Mouse (Mus musculus): ENCODE results near the gene Arl6ip5.

DNA sequence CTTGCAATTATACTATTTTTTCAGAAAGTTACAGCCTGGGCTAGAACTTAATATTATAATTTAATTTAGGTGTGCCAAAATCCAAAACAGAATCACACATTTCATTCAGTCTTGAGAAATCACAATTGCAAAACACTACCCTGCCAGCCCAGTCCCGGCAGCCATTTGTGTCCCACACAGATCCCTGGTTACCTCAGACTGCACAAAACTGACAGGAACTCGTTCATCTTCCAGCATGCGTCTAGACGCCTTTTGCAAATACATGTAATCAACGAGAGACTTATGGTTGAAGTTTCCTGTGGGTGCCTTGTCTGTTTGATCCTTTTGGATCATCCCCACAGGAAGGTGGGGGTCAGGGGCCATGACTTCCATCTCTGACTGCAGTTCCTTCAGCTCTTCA is 41.6 kb downstream of the Arl6ip5 start:
- TF ChIP-seq POLR2A (IDR thresholded peaks at IDR 0.05; ENCODE audit: low read depth, low read length) (no peak), CTCF (conservative IDR thresholded peaks at IDR 0.05; ENCODE audit: insufficient read depth, insufficient read length, low read depth, low read length) (no peak)
